Mouse (Mus musculus): ENCODE measurements around the gene Kcnq5.
A peak's percentile ranks its signal among the peaks of the same experiment; 100 is the strongest.
"Not testable (repeated sequence)": the region's sequence is repeated elsewhere in the genome, so short reads cannot be mapped to it uniquely, and the experiment has no call there.

The Kcnq5 gene

GRCm38 (mm10) chr1:21622455-21622854 lies 339.3 kb downstream of the Kcnq5 start:
- no peak for DNase-seq

- no peak for DNase-seq
Measured at GRCm38 (mm10) chr1:21622039-21622438, 339.7 kb downstream of the Kcnq5 start.

- DNase-seq = no peak
Measured at GRCm38 (mm10) chr1:21618712-21619111, 343.0 kb downstream of the Kcnq5 start.

- DNase-seq = peak; percentile 26
Measured at GRCm38 (mm10) chr1:21616666-21617065, 345.1 kb downstream of the Kcnq5 start.

- no peak for DNase-seq
Measured at GRCm38 (mm10) chr1:21613933-21614332, 347.8 kb downstream of the Kcnq5 start.

- no peak for DNase-seq
Measured at GRCm38 (mm10) chr1:21604003-21604402, 357.7 kb downstream of the Kcnq5 start.

GRCm38 (mm10) chr1:21602567-21602966 lies 359.2 kb downstream of the Kcnq5 start:
- no peak for DNase-seq

GRCm38 (mm10) chr1:21600606-21601005 lies 361.1 kb downstream of the Kcnq5 start:
- no peak for DNase-seq

GRCm38 (mm10) chr1:21593872-21594271 lies 367.9 kb downstream of the Kcnq5 start:
- no peak for DNase-seq

- DNase-seq = not testable (repeated sequence)
Measured at GRCm38 (mm10) chr1:21567397-21567796, 394.3 kb downstream of the Kcnq5 start.

- no peak for DNase-seq
Measured at GRCm38 (mm10) chr1:21554630-21555029, 407.1 kb downstream of the Kcnq5 start.

GRCm38 (mm10) chr1:21552715-21553114 lies 409.0 kb downstream of the Kcnq5 start:
- no peak for DNase-seq

GRCm38 (mm10) chr1:21543909-21544308 lies 417.8 kb downstream of the Kcnq5 start:
- no peak for DNase-seq

GRCm38 (mm10) chr1:21539486-21539885 lies 422.3 kb downstream of the Kcnq5 start:
- DNase-seq = no peak

- DNase-seq = no peak
Measured at GRCm38 (mm10) chr1:21530823-21531222, 430.9 kb downstream of the Kcnq5 start.

GRCm38 (mm10) chr1:21521995-21522394 lies 439.7 kb downstream of the Kcnq5 start:
- no peak for DNase-seq

GRCm38 (mm10) chr1:21521475-21521874 lies 440.3 kb downstream of the Kcnq5 start:
- DNase-seq = no peak

- no peak for DNase-seq
Measured at GRCm38 (mm10) chr1:21520116-21520645, 441.6 kb downstream of the Kcnq5 start.

- no peak for DNase-seq
Measured at GRCm38 (mm10) chr1:21506665-21507064, 455.1 kb downstream of the Kcnq5 start.

- DNase-seq = no peak
Measured at GRCm38 (mm10) chr1:21499815-21500534, 461.8 kb downstream of the Kcnq5 start.

GRCm38 (mm10) chr1:21496307-21496706 lies 465.4 kb downstream of the Kcnq5 start:
- DNase-seq = no peak

GRCm38 (mm10) chr1:21488645-21489044 lies 473.1 kb downstream of the Kcnq5 start:
- DNase-seq = no peak

GRCm38 (mm10) chr1:21486266-21486665 lies 475.5 kb downstream of the Kcnq5 start:
- no peak for DNase-seq

- DNase-seq = no peak
Measured at GRCm38 (mm10) chr1:21469311-21469710, 492.4 kb downstream of the Kcnq5 start.

GRCm38 (mm10) chr1:21466431-21466830 lies 495.3 kb downstream of the Kcnq5 start:
- DNase-seq = peak; percentile 24

Measured in right cerebral cortex, postnatal 25 days (tissue).